Mouse (Mus musculus) liver, embryonic 14.5 days (tissue): ENCODE measurements at regions not wholly inside any gene's neighbourhood (a gene's known extent, or its start where the extent isn't known, plus 50 kb on each side); places are given as distances from the start of the nearest gene placed in this dataset.
A peak's percentile ranks its signal among the peaks of the same experiment; 100 is the strongest.

ENCODE experiments used
- ATAC-seq: fragments of 200-750 bp; cut with Nextera tagmentation; 2 replicates; pipeline ENCODE4 v1.8.0; 2017; ENCODE audit warnings: moderate number of reproducible peaks, mild to moderate bottlenecking, moderate library complexity; ENCODE audit not compliant: insufficient read depth
- DNase-seq, 3 experiments: peaks; one replicate each; pipeline ENCODE4 v3.0.0-alpha.2; 2012 to 2013; ENCODE audit warnings: low read depth in 3 of 3, low spot score in 3 of 3
- H3K27ac ChIP-seq: fragments of 300-500 bp; sonication (generic); 2 replicates; pipeline ENCODE4 v1.5.1; 2014; ENCODE audit warnings: moderate library complexity, mild to moderate bottlenecking, control low read depth, inconsistent platforms
- H3K27me3 ChIP-seq: fragments of 300-500 bp; sonication (generic); 2 replicates; pipeline ENCODE4 v1.6.1; 2014; ENCODE audit warnings: mild to moderate bottlenecking, low read length, moderate library complexity; ENCODE audit not compliant: control insufficient read depth, insufficient read depth
- H3K36me3 ChIP-seq: fragments of 300-500 bp; sonication (generic); replicated peaks from 2 replicates; pipeline ENCODE4 v1.6.1; 2014; ENCODE audit warnings: low read depth; ENCODE audit not compliant: control insufficient read depth, insufficient read depth
- H3K4me1 ChIP-seq, 2 experiments: fragments of 200-500 bp in 1 of 2; fragments of 300-500 bp in 1 of 2; sonication (generic) in 1 of 2; replicated peaks; 2 replicates each; pipeline ENCODE4 v1.6.1; 2012 to 2014; ENCODE audit warnings: antibody characterized with exemption in 1 of 2, inconsistent platforms in 1 of 2, low read length in 1 of 2; ENCODE audit not compliant: control insufficient read depth in 2 of 2, insufficient read depth in 2 of 2
- H3K4me2 ChIP-seq: fragments of 300-500 bp; sonication (generic); 2 replicates; pipeline ENCODE4 v1.6.1; 2014; ENCODE audit warnings: low read depth, mild to moderate bottlenecking, control low read depth, moderate library complexity
- H3K4me3 ChIP-seq, 2 experiments: fragments of 200-500 bp in 1 of 2; fragments of 300-500 bp in 1 of 2; sonication (generic) in 1 of 2; 2 replicates each; pipeline ENCODE4 v1.5.1; 2012 to 2014; ENCODE audit warnings: low read depth in 2 of 2, low read length in 2 of 2, mild to moderate bottlenecking in 2 of 2, control low read depth in 1 of 2, inconsistent platforms in 1 of 2, moderate library complexity in 1 of 2; ENCODE audit not compliant: insufficient read depth in 1 of 2
- H3K9ac ChIP-seq: fragments of 300-500 bp; sonication (generic); replicated peaks from 2 replicates; pipeline ENCODE4 v1.6.1; 2014; ENCODE audit warnings: mild to moderate bottlenecking, control low read depth, moderate library complexity
- H3K9me3 ChIP-seq: fragments of 300-500 bp; sonication (generic); 2 replicates; pipeline ENCODE4 v1.6.1; 2016; ENCODE audit warnings: low read length, mixed read lengths; ENCODE audit not compliant: control insufficient read depth
- CTCF ChIP-seq: IDR thresholded peaks from 2 replicates; pipeline ENCODE4 v1.5.1; 2016; ENCODE audit warnings: antibody characterized with exemption, low read depth, control low read depth
- EP300 ChIP-seq: IDR thresholded peaks from 2 replicates; pipeline ENCODE4 v1.6.1; 2016; ENCODE audit warnings: antibody characterized with exemption, low read depth
- WGBS: fragments of 180-500 bp; shearing (Covaris S2); extraction: QIAGEN DNeasy Blood & Tissue Kit; methylation state at CpG from one replicate; pipeline ENCODE4 v1.1.7; 2014; ENCODE audit not compliant: insufficient replicate concordance; 5-methylcytosine and 5-hydroxymethylcytosine counted together

GRCm38 (mm10) chr2:144164102-144164501 lies 106.4 kb upstream of the Mgme1 start:
- Histone ChIP-seq H3K27me3 (no peaks in the 10 kb centered on the region; the same call in 1 of the 2 replicates), H3K36me3 (no peaks in the 10 kb centered on the region), H3K27ac (no peak overlapping the region), H3K4me3 (no peak overlapping the region), H3K9me3 (no peaks in the 10 kb centered on the region), H3K9ac (no peak overlapping the region), H3K4me2 (peak overlapping the region; percentile 59), H3K4me1 (peaks cover 0 to 16% of the 10 kb centered on the region in 2 experiments; a peak in 2 of 4 replicates)
- DNase-seq (no peak), ATAC-seq (no peak)
- TF ChIP-seq EP300 (no peak), CTCF (no peak)
- 43% methylated on average over 8 of the region's 8 CpGs for WGBS

GRCm38 (mm10) chr2:144164986-144165821 lies 105.3 kb upstream of the Mgme1 start:
- H3K36me3 ChIP-seq: no peaks in the 10 kb centered on the region
- H3K27me3 ChIP-seq: no peaks in the 10 kb centered on the region; the same call in 1 of the 2 replicates
- peaks cover 0 to 15% of the 10 kb centered on the region in 2 experiments; a peak in 2 of 4 replicates for H3K4me1 ChIP-seq
- H3K9ac ChIP-seq: peak overlapping the region; percentile 36
- ATAC-seq (peak; percentile 61), DNase-seq (no peak)
- no peak overlapping the region for H3K27ac ChIP-seq
- no peak for TF ChIP-seq EP300
- TF ChIP-seq CTCF: no peak
- H3K9me3 ChIP-seq: no peaks in the 10 kb centered on the region
- peak overlapping the region; percentile 59 for H3K4me2 ChIP-seq
- WGBS: 2% methylated on average over 37 of the region's 37 CpGs
- H3K4me3 ChIP-seq: peak overlapping the region; percentile 54 to 55

- DNase-seq (no peak), ATAC-seq (no peak)
- WGBS: 28% methylated on average over 12 of the region's 12 CpGs
- no peak for TF ChIP-seq EP300
- H3K9ac ChIP-seq: no peak overlapping the region
- H3K36me3 ChIP-seq: no peaks in the 10 kb centered on the region
- no peak overlapping the region for H3K27ac ChIP-seq
- no peaks in the 10 kb centered on the region; the same call in 1 of the 2 replicates for H3K27me3 ChIP-seq
- peak overlapping the region; percentile 54 to 55 for H3K4me3 ChIP-seq
- H3K4me1 ChIP-seq: peaks cover 0 to 10% of the 10 kb centered on the region in 2 experiments; a peak in 2 of 4 replicates
- H3K4me2 ChIP-seq: peak overlapping the region; percentile 59
- H3K9me3 ChIP-seq: no peaks in the 10 kb centered on the region
Observed at GRCm38 (mm10) chr2:144166102-144166750, 104.2 kb upstream of the Mgme1 start.

- Histone ChIP-seq H3K4me1 (peaks cover 0 to 22% of the 10 kb centered on the region in 2 experiments; a peak in 2 of 4 replicates), H3K27me3 (no peaks in the 10 kb centered on the region; the same call in 1 of the 2 replicates), H3K4me2 (no peak overlapping the region), H3K9ac (no peak overlapping the region), H3K9me3 (no peaks in the 10 kb centered on the region), H3K4me3 (no peak overlapping the region), H3K36me3 (no peaks in the 10 kb centered on the region), H3K27ac (no peak overlapping the region)
- ATAC-seq: no peak
- no peak for TF ChIP-seq CTCF
- TF ChIP-seq EP300: no peak
- DNase-seq: no peak
- 52% methylated on average over 4 of the region's 4 CpGs for WGBS
Observed at GRCm38 (mm10) chr2:144169576-144170178, 100.8 kb upstream of the Mgme1 start.
